Mouse (Mus musculus) heart, embryonic 16.5 days (tissue): ENCODE measurements around the gene Ubr3. TPM values are rescaled to one million over a fixed set of nuclear protein-coding genes. Genes with fewer than 3 reads are reported as not detected.
A peak's percentile ranks its signal among the peaks of the same experiment; 100 is the strongest.
"Not testable (repeated sequence)": the region's sequence is repeated elsewhere in the genome, so short reads cannot be mapped to it uniquely, and the experiment has no call there.

ENCODE experiments used
- ATAC-seq: fragments of 200-750 bp; cut with Nextera tagmentation; replicated peaks from 2 replicates; pipeline ENCODE4 v1.8.0; 2017; ENCODE audit warnings: moderate number of reproducible peaks; ENCODE audit not compliant: insufficient read depth, low FRiP score; ENCODE audit errors: extremely low read depth
- H3K27ac ChIP-seq: fragments of 300-500 bp; sonication (generic); 2 replicates; pipeline ENCODE4 v1.5.1; 2014; ENCODE audit warnings: mild to moderate bottlenecking, low read length, control low read depth, moderate library complexity
- H3K27me3 ChIP-seq: fragments of 300-500 bp; sonication (generic); 2 replicates; pipeline ENCODE4 v1.6.1; 2014; ENCODE audit warnings: low read length, mixed read lengths; ENCODE audit not compliant: control insufficient read depth, insufficient read depth
- H3K36me3 ChIP-seq: fragments of 300-500 bp; sonication (generic); 2 replicates; pipeline ENCODE4 v1.6.1; 2014; ENCODE audit not compliant: control insufficient read depth, insufficient read depth
- H3K4me1 ChIP-seq: fragments of 300-500 bp; sonication (generic); 2 replicates; pipeline ENCODE4 v1.6.1; 2014; ENCODE audit warnings: low read length, mixed read lengths; ENCODE audit not compliant: control insufficient read depth, insufficient read depth
- H3K4me2 ChIP-seq: fragments of 300-500 bp; sonication (generic); 2 replicates; pipeline ENCODE4 v1.6.1; 2014; ENCODE audit warnings: low read depth, mild to moderate bottlenecking, control low read depth, low read length
- H3K4me3 ChIP-seq: fragments of 300-500 bp; sonication (generic); 2 replicates; pipeline ENCODE4 v1.5.1; 2014; ENCODE audit warnings: mild to moderate bottlenecking, control low read depth, low read length
- H3K9ac ChIP-seq: fragments of 300-500 bp; sonication (generic); 2 replicates; pipeline ENCODE4 v1.6.1; 2014; ENCODE audit warnings: low read length, control low read depth
- H3K9me3 ChIP-seq: fragments of 300-500 bp; sonication (generic); replicated peaks from 2 replicates; pipeline ENCODE4 v1.6.1; 2016; ENCODE audit warnings: low read length; ENCODE audit not compliant: control insufficient read depth
- WGBS: fragments of 180-500 bp; shearing (Covaris S2); extraction: QIAGEN DNeasy Blood & Tissue Kit; methylation state at CpG from one replicate; pipeline ENCODE4 v1.1.7; 2014; 5-methylcytosine and 5-hydroxymethylcytosine counted together
- polyA plus RNA-seq: library from polyadenylated mRNA; unstranded; fragments of >200 nt; fragmentation: Nextera tagmentation; extraction: Ambion mirVana; gene quantifications from 2 replicates; pipeline ENCODE4 v1.2.1, GENCODE M21; 2015

Gene Ubr3
- polyA plus RNA-seq, 1 experiment from 2014 or later, result 11.1 TPM

DNA sequence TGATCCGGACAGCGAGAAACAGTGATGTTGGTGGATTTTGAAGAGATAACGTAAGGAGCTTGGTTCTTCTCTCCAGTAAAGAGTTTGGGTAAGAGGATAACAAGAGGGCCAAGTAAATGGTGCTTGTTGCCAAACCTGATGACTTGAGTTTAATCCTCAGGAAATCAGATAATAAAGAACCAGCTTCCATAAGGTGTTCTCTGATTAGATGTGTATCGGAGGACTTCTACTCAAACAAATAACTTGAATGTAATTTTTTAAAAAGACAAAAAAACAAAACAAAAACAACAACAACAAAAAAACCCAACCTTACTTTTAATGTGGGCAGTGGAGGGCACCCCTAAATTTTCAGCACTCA is 843 bp upstream of the Ubr3 start:
- peaks cover 6% of the 10 kb centered on the region for H3K4me1 ChIP-seq
- H3K4me2 ChIP-seq, result no peak overlapping the region
- H3K36me3 ChIP-seq, result no peaks in the 10 kb centered on the region
- no peak overlapping the region for H3K4me3 ChIP-seq
- WGBS, result 94% methylated on average over 4 of the region's 4 CpGs
- no peaks in the 10 kb centered on the region for H3K9me3 ChIP-seq
- no peak overlapping the region for H3K9ac ChIP-seq
- no peaks in the 10 kb centered on the region for H3K27me3 ChIP-seq
- no peak for ATAC-seq
- no peak overlapping the region for H3K27ac ChIP-seq

DNA sequence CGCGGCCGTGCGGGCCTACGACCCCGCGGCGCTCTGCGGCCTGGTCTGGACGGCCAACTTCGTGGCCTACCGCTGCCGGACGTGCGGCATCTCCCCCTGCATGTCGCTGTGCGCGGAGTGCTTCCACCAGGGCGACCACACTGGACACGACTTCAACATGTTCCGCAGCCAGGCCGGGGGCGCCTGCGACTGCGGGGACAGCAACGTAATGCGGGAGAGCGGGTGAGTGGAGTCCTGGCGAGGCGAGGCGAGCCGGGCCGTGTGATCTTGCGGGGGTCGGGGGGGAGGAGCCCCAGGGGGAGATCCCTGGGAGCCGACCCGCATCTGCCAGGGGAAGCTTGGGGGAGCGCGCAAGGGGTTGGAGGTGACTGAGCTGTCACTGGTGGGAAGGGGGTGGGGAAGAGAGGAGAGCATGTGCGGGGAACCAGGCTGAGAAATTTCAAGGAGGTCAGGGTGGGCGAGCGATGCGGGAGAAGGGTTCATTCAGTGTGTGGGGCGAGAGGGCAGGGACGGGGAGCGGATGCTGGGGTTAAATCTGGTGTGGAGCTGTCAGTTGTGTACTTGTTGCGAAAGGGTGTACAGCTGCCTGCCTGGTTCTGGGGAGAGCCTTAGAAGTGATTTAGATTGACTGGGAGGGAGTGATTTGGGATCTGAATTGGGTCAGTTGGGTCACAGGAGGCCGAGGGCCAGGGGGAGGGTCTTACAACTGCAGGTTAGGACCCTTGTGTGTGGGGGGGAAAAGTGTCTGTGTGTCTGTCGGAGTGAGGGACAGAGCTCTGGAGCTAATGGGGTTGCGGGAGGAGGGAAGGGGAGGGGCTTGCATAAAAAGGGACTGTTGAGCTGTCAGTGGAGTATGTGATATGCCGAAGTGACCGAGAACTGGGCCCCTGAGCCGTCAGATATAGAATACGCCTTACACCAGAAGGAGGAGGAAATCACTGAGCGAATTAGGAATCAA is 851 bp downstream of the Ubr3 start:
- peak overlapping the region; percentile 85 for H3K4me2 ChIP-seq
- H3K36me3 ChIP-seq, result no peaks in the 10 kb centered on the region
- peaks cover 6% of the 10 kb centered on the region for H3K4me1 ChIP-seq
- WGBS, result under 1% methylated on average over 55 of the region's 55 CpGs
- peak overlapping the region; percentile 100 for H3K9ac ChIP-seq
- peak overlapping the region; percentile 96 for H3K27ac ChIP-seq
- ATAC-seq, result peak; percentile 72
- no peaks in the 10 kb centered on the region for H3K9me3 ChIP-seq
- H3K27me3 ChIP-seq, result no peaks in the 10 kb centered on the region
- H3K4me3 ChIP-seq, result peak overlapping the region; percentile 97

DNA sequence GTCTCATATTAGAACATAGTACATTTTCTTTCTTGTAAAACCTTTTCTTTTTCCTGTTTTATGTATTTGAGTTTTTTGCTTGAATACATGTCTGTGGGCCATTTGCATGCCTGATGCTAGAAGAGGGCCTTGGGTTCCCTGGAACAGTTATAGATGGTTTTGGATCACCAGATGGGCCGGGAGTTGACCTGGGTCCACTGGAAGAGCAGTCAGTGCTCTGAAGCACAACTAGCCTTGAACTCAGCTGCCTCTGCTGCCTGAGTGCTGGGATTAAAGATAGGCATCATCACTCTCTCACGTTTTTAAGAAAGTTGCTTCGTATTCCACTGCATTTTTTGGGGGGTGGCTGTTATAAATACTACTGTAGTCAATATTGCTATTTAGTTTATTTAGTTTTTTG is 6.5 kb downstream of the Ubr3 start:
- Histone ChIP-seq H3K27me3 (no peaks in the 10 kb centered on the region), H3K4me2 (no peak overlapping the region), H3K9ac (no peak overlapping the region), H3K4me1 (peaks cover 5% of the 10 kb centered on the region), H3K36me3 (peaks cover 4% of the 10 kb centered on the region), H3K27ac (no peak overlapping the region), H3K4me3 (no peak overlapping the region), H3K9me3 (peaks cover 4% of the 10 kb centered on the region)
- 94% methylated on average over 3 of the region's 3 CpGs for WGBS
- ATAC-seq, result no peak

GRCm38 (mm10) chr2:69907394-69907793 is 10.3 kb downstream of the Ubr3 start:
- WGBS, result 77% methylated on average over 4 of the region's 4 CpGs

GRCm38 (mm10) chr2:69912801-69913200 is 15.8 kb downstream of the Ubr3 start:
- no peaks in the 10 kb centered on the region for H3K4me1 ChIP-seq
- H3K27me3 ChIP-seq, result no peaks in the 10 kb centered on the region
- WGBS, result 81% methylated on average over 2 of the region's 2 CpGs
- no peak for ATAC-seq
- H3K9me3 ChIP-seq, result peaks cover 4% of the 10 kb centered on the region
- peaks cover 10% of the 10 kb centered on the region for H3K36me3 ChIP-seq
- no peak overlapping the region for H3K9ac ChIP-seq
- no peak overlapping the region for H3K4me2 ChIP-seq
- no peak overlapping the region for H3K27ac ChIP-seq
- H3K4me3 ChIP-seq, result no peak overlapping the region

More at GRCm38 (mm10) chr2:69907394-69907793, 10.3 kb downstream of the Ubr3 start:
- not testable (repeated sequence) for ATAC-seq, H3K36me3 ChIP-seq, H3K27ac ChIP-seq, H3K9me3 ChIP-seq, H3K4me3 ChIP-seq, H3K4me1 ChIP-seq, H3K27me3 ChIP-seq, H3K4me2 ChIP-seq, H3K9ac ChIP-seq

- H3K27me3 ChIP-seq, result no peaks in the 10 kb centered on the region
- no peak overlapping the region for H3K4me2 ChIP-seq
- H3K36me3 ChIP-seq, result peaks cover 16% of the 10 kb centered on the region
- H3K4me1 ChIP-seq, result no peaks in the 10 kb centered on the region
- H3K9me3 ChIP-seq, result no peaks in the 10 kb centered on the region
- H3K27ac ChIP-seq, result no peak overlapping the region
- no peak overlapping the region for H3K9ac ChIP-seq
- 63% methylated on average over 3 of the region's 3 CpGs for WGBS
- H3K4me3 ChIP-seq, result no peak overlapping the region
- no peak for ATAC-seq
These were observed 20.3 kb downstream of the Ubr3 start for GRCm38 (mm10) chr2:69917301-69917700.

DNA sequence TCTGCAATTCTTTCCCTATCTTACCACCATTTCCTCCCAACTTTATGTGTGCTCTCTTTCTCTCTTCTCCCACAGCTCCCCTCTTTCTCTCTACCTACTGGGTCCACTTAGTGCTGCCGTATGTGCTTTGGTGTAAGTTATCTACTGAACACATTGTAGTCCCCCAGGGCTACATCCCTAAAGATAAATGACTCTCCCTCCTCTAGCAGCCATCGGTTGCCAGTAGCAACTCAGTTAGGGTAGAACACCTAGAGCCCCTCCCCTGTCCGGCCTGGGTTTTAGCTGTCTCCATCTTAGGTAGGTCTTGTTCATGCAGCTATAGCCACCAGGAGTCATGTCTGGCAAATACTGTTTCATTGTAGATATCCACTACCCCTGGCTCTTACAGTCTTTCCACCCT is 27.9 kb downstream of the Ubr3 start:
- no peak for ATAC-seq
- Histone ChIP-seq H3K27me3 (no peaks in the 10 kb centered on the region), H3K9ac (no peak overlapping the region), H3K27ac (no peak overlapping the region), H3K4me3 (no peak overlapping the region), H3K36me3 (peaks cover 21% of the 10 kb centered on the region), H3K4me1 (no peaks in the 10 kb centered on the region), H3K9me3 (no peaks in the 10 kb centered on the region), H3K4me2 (no peak overlapping the region)
- WGBS, result 76% methylated on average over 3 of the region's 3 CpGs

- Histone ChIP-seq H3K9me3 (no peaks in the 10 kb centered on the region), H3K4me3 (no peak overlapping the region), H3K36me3 (peaks cover 16% of the 10 kb centered on the region), H3K4me2 (no peak overlapping the region), H3K27me3 (no peaks in the 10 kb centered on the region), H3K27ac (no peak overlapping the region), H3K9ac (no peak overlapping the region), H3K4me1 (no peaks in the 10 kb centered on the region)
- ATAC-seq, result no peak
- WGBS, result 92% methylated on average over 5 of the region's 5 CpGs
These were observed 39.3 kb downstream of the Ubr3 start for GRCm38 (mm10) chr2:69936331-69936730.

GRCm38 (mm10) chr2:69939226-69939625 is 42.2 kb downstream of the Ubr3 start:
- 76% methylated on average over 4 of the region's 4 CpGs for WGBS
- ATAC-seq, result no peak
- Histone ChIP-seq H3K9ac (no peak overlapping the region), H3K4me1 (no peaks in the 10 kb centered on the region), H3K4me3 (no peak overlapping the region), H3K9me3 (no peaks in the 10 kb centered on the region), H3K36me3 (peaks cover 11% of the 10 kb centered on the region), H3K27me3 (no peaks in the 10 kb centered on the region), H3K27ac (no peak overlapping the region), H3K4me2 (no peak overlapping the region)
